Mouse (Mus musculus): ENCODE results near the gene Swi5. TPM values are rescaled to one million over a fixed set of nuclear protein-coding genes. Genes with fewer than 3 reads are reported as not detected.

Gene Swi5
- polyA plus RNA-seq, 2 experiments = 100.0 to 130 TPM

- Histone ChIP-seq H3K27me3 (ENCODE audit: control insufficient read depth, insufficient read depth, low read length) (peaks cover 27% of the 10 kb centered on the region), H3K9ac (replicated peaks) (no peak overlapping the region), H3K27ac (no peak overlapping the region), H3K4me1 (replicated peaks; ENCODE audit: control insufficient read depth in 2 of 2, insufficient read depth in 2 of 2, low read length in 1 of 2) (peaks cover 0 to under 1% of the 10 kb centered on the region in 2 experiments; a peak in 2 of 4 replicates), H3K4me3 (ENCODE audit: insufficient read depth in 1 of 2, low read depth in 2 of 2, low read length in 2 of 2) (no peak overlapping the region), H3K36me3 (replicated peaks; ENCODE audit: control insufficient read depth, insufficient read depth, low read depth) (no peaks in the 10 kb centered on the region), H3K9me3 (ENCODE audit: control insufficient read depth, low read length) (no peaks in the 10 kb centered on the region), H3K4me2 (ENCODE audit: low read depth) (no peak overlapping the region)
- no peak for DNase-seq (ENCODE audit: low read depth in 3 of 3, low spot score in 3 of 3)
- no peak for ATAC-seq (ENCODE audit: insufficient read depth)
- TF ChIP-seq EP300 (IDR thresholded peaks at IDR 0.05; ENCODE audit: low read depth) = no peak
- TF ChIP-seq CTCF (IDR thresholded peaks at IDR 0.05; ENCODE audit: low read depth) = no peak
- WGBS (ENCODE audit: insufficient replicate concordance) = 64% methylated on average over 20 of the region's 20 CpGs
Observed at GRCm38 (mm10) chr2:32316887-32317656, 29.2 kb upstream of the Swi5 start.

- Histone ChIP-seq H3K4me3 (ENCODE audit: insufficient read depth in 1 of 2, low read depth in 2 of 2, low read length in 2 of 2) (no peak overlapping the region), H3K27ac (no peak overlapping the region), H3K4me1 (replicated peaks; ENCODE audit: control insufficient read depth in 2 of 2, insufficient read depth in 2 of 2, low read length in 1 of 2) (peaks cover 3 to 4% of the 10 kb centered on the region in 2 experiments; a peak in 3 of 4 replicates), H3K27me3 (ENCODE audit: control insufficient read depth, insufficient read depth, low read length) (peaks cover 31% of the 10 kb centered on the region), H3K4me2 (ENCODE audit: low read depth) (no peak overlapping the region), H3K9me3 (ENCODE audit: control insufficient read depth, low read length) (no peaks in the 10 kb centered on the region), H3K36me3 (replicated peaks; ENCODE audit: control insufficient read depth, insufficient read depth, low read depth) (no peaks in the 10 kb centered on the region), H3K9ac (replicated peaks) (no peak overlapping the region)
- ATAC-seq (ENCODE audit: insufficient read depth) (no peak), DNase-seq (ENCODE audit: low read depth in 3 of 3, low spot score in 3 of 3) (no peak)
- WGBS (ENCODE audit: insufficient replicate concordance) = 34% methylated on average over 8 of the region's 8 CpGs
- TF ChIP-seq EP300 (IDR thresholded peaks at IDR 0.05; ENCODE audit: low read depth) (no peak), CTCF (IDR thresholded peaks at IDR 0.05; ENCODE audit: low read depth) (no peak)
Observed at GRCm38 (mm10) chr2:32315751-32316150, 27.9 kb upstream of the Swi5 start.

DNA sequence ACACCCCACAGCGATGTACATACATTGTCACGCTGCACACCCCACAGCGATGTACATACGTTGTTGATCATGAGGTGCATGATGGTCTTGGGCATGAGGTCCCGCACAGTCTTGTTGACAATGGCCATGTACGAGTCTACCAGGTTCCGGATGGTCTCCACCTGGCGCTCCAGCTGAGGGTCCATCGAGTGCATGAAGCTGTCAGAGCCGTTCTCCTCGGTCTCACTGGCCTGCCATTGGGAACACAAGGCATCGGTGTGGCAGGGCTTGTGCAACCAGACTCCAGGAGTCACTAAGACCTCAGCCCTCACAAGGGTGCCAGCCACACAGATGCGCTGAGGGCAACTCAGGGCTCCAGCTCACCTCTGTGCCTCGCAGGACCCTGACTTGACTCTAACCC lies 27.0 kb upstream of the Swi5 start:
- no peak for TF ChIP-seq EP300 (IDR thresholded peaks at IDR 0.05; ENCODE audit: low read depth)
- no peak for TF ChIP-seq CTCF (IDR thresholded peaks at IDR 0.05; ENCODE audit: low read depth)
- peaks cover 3 to 4% of the 10 kb centered on the region in 2 experiments; a peak in 3 of 4 replicates for H3K4me1 ChIP-seq (replicated peaks; ENCODE audit: control insufficient read depth in 2 of 2, insufficient read depth in 2 of 2, low read length in 1 of 2)
- H3K9me3 ChIP-seq (ENCODE audit: control insufficient read depth, low read length) = no peaks in the 10 kb centered on the region
- no peaks in the 10 kb centered on the region for H3K36me3 ChIP-seq (replicated peaks; ENCODE audit: control insufficient read depth, insufficient read depth, low read depth)
- peaks cover 31% of the 10 kb centered on the region for H3K27me3 ChIP-seq (ENCODE audit: control insufficient read depth, insufficient read depth, low read length)
- no peak overlapping the region for H3K9ac ChIP-seq (replicated peaks)
- 75% methylated on average over 14 of the region's 14 CpGs for WGBS (ENCODE audit: insufficient replicate concordance)
- H3K27ac ChIP-seq = no peak overlapping the region
- H3K4me2 ChIP-seq (ENCODE audit: low read depth) = no peak overlapping the region
- H3K4me3 ChIP-seq (ENCODE audit: insufficient read depth in 1 of 2, low read depth in 2 of 2, low read length in 2 of 2) = no peak overlapping the region
- ATAC-seq (ENCODE audit: insufficient read depth) = no peak
- no peak for DNase-seq (ENCODE audit: low read depth in 3 of 3, low spot score in 3 of 3)

GRCm38 (mm10) chr2:32312318-32312964 lies 24.6 kb upstream of the Swi5 start:
- Histone ChIP-seq H3K4me2 (ENCODE audit: low read depth) (peak overlapping the region; percentile 91), H3K9ac (replicated peaks) (no peak overlapping the region), H3K27ac (no peak overlapping the region), H3K36me3 (replicated peaks; ENCODE audit: control insufficient read depth, insufficient read depth, low read depth) (no peaks in the 10 kb centered on the region), H3K9me3 (ENCODE audit: control insufficient read depth, low read length) (no peaks in the 10 kb centered on the region), H3K4me3 (ENCODE audit: insufficient read depth in 1 of 2, low read depth in 2 of 2, low read length in 2 of 2) (peak overlapping the region; percentile 5 to 48; a peak in 2 of 4 replicates), H3K27me3 (ENCODE audit: control insufficient read depth, insufficient read depth, low read length) (peaks cover 20% of the 10 kb centered on the region), H3K4me1 (replicated peaks; ENCODE audit: control insufficient read depth in 2 of 2, insufficient read depth in 2 of 2, low read length in 1 of 2) (peaks cover 3 to 4% of the 10 kb centered on the region in 2 experiments; a peak in 3 of 4 replicates)
- DNase-seq (ENCODE audit: low read depth in 3 of 3, low spot score in 3 of 3) = peak; percentile 50 to 60 (median 58)
- ATAC-seq (ENCODE audit: insufficient read depth) = peak; percentile 80
- WGBS (ENCODE audit: insufficient replicate concordance) = 2% methylated on average over 45 of the region's 56 CpGs
- TF ChIP-seq CTCF (IDR thresholded peaks at IDR 0.05; ENCODE audit: low read depth) (no peak), EP300 (IDR thresholded peaks at IDR 0.05; ENCODE audit: low read depth) (no peak)
